Mouse (Mus musculus): ENCODE data around the gene Pogz. TPM values are rescaled to one million over a fixed set of nuclear protein-coding genes. Genes with fewer than 3 reads are reported as not detected.
"Not testable (repeated sequence)": the region's sequence is repeated elsewhere in the genome, so short reads cannot be mapped to it uniquely, and the experiment has no call there.

Pogz gene
- total and polyA plus RNA-seq, 2 experiments: 6.3 to 9.9 TPM

DNA sequence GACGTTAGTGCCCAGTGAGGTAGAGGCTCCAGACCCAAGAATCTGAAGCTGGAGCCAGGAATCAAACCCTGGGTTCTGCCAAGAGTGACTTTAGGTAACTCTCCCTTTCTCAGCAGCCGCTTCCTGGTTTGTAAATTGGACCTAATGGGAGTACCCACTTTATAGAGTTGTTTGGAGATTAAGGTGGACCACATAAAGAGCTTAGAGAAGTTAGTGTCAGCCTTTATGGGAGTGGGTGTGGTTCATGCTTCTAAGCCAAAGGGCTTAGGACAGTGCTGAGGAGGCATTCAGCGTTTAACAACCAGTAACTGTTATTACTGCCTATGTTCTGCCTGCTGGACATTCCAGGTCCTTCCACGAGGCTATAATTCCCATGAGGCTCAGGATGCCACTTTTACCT is 81.5 kb downstream of the Pogz start:
- 86% methylated on average over 4 of the region's 4 CpGs for WGBS

DNA sequence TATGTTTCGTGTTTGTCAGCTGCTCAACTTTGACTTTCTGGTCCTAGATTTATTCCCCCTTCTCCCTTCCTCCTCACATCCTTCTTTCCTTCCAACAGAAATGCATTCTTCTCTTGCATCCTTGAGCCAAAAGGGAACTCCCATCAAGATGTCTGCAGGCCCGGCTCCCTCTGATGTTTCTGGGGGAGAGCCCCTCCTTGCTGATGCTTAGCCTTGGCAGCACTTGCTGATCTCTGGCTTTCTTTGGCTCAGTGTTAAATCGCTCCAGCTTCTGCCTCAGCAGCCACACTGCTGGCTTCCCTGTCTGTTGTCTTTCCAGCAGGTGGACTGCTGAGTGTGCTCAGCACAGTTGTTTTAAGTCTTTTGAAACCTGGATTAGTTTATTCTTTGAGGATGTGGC is 83.7 kb downstream of the Pogz start:
- TF ChIP-seq POLR2A (IDR thresholded peaks at IDR 0.05; ENCODE audit: extremely low read depth, insufficient read depth, low read length): no peak
- no peak for TF ChIP-seq CTCF (IDR thresholded peaks at IDR 0.05; ENCODE audit: low read depth, low read length)
- no peak overlapping the region for H3K9ac ChIP-seq (ENCODE audit: low read depth, low read length)
- H3K4me3 ChIP-seq (ENCODE audit: insufficient read depth, low read depth, low read length): no peak overlapping the region
- H3K36me3 ChIP-seq (ENCODE audit: control insufficient read depth, insufficient read depth, low read length): no peaks in the 10 kb centered on the region
- no peak overlapping the region for H3K27ac ChIP-seq (replicated peaks; ENCODE audit: insufficient read depth, low read depth, low read length)
- 74% methylated on average over 3 of the region's 3 CpGs for WGBS
- H3K4me1 ChIP-seq (ENCODE audit: control insufficient read depth, insufficient read depth, low read length): no peaks in the 10 kb centered on the region
- DNase-seq (ENCODE audit: extremely low read depth, low read depth, low spot score): no peak
- no peaks in the 10 kb centered on the region for H3K79me2 ChIP-seq (ENCODE audit: control insufficient read depth, insufficient read depth, low read length)
- H3K27me3 ChIP-seq (ENCODE audit: control insufficient read depth, insufficient read depth, low read length): no peaks in the 10 kb centered on the region

More for the DNA sequence above, 81.5 kb downstream of the Pogz start:
- Histone ChIP-seq H3K27me3 (ENCODE audit: control insufficient read depth, insufficient read depth, low read length) (no peaks in the 10 kb centered on the region), H3K36me3 (ENCODE audit: control insufficient read depth, insufficient read depth, low read length) (no peaks in the 10 kb centered on the region), H3K4me3 (ENCODE audit: insufficient read depth, low read depth, low read length) (no peak overlapping the region), H3K9ac (ENCODE audit: low read depth, low read length) (no peak overlapping the region), H3K4me1 (ENCODE audit: control insufficient read depth, insufficient read depth, low read length) (peaks cover 2% of the 10 kb centered on the region; the same call in 1 of the 2 replicates), H3K27ac (replicated peaks; ENCODE audit: insufficient read depth, low read depth, low read length) (no peak overlapping the region), H3K79me2 (ENCODE audit: control insufficient read depth, insufficient read depth, low read length) (no peaks in the 10 kb centered on the region)
- DNase-seq (ENCODE audit: extremely low read depth, low read depth, low spot score): no peak
- TF ChIP-seq POLR2A (IDR thresholded peaks at IDR 0.05; ENCODE audit: extremely low read depth, insufficient read depth, low read length) (no peak), CTCF (IDR thresholded peaks at IDR 0.05; ENCODE audit: low read depth, low read length) (no peak)

DNA sequence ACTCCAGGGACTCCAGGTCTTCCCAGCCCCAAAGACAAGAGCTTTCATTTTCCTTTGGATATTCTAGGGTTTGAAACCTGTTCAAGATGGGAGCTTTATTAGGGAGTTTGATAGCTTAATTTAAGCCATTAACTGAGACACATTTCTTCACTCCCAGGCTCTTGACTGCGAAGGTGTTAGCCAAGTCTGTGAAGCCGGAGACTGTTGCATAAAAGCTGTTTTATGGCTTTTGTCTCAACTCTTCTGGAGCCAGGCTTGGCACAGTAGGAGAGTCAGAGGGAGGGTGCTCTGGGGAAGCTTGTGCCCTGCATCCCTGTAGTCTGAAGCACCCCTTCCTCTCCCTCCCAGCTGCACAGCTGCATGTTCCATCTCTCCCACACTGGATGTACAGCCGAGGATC is 85.0 kb downstream of the Pogz start:
- 76% methylated on average over 3 of the region's 3 CpGs for WGBS
- Histone ChIP-seq H3K4me3 (ENCODE audit: insufficient read depth, low read depth, low read length) (no peak overlapping the region), H3K27me3 (ENCODE audit: control insufficient read depth, insufficient read depth, low read length) (no peaks in the 10 kb centered on the region), H3K79me2 (ENCODE audit: control insufficient read depth, insufficient read depth, low read length) (no peaks in the 10 kb centered on the region), H3K9ac (ENCODE audit: low read depth, low read length) (no peak overlapping the region), H3K36me3 (ENCODE audit: control insufficient read depth, insufficient read depth, low read length) (no peaks in the 10 kb centered on the region), H3K4me1 (ENCODE audit: control insufficient read depth, insufficient read depth, low read length) (no peaks in the 10 kb centered on the region), H3K27ac (replicated peaks; ENCODE audit: insufficient read depth, low read depth, low read length) (no peak overlapping the region)
- TF ChIP-seq CTCF (IDR thresholded peaks at IDR 0.05; ENCODE audit: low read depth, low read length) (no peak), POLR2A (IDR thresholded peaks at IDR 0.05; ENCODE audit: extremely low read depth, insufficient read depth, low read length) (no peak)
- DNase-seq (ENCODE audit: extremely low read depth, low read depth, low spot score): no peak

DNA sequence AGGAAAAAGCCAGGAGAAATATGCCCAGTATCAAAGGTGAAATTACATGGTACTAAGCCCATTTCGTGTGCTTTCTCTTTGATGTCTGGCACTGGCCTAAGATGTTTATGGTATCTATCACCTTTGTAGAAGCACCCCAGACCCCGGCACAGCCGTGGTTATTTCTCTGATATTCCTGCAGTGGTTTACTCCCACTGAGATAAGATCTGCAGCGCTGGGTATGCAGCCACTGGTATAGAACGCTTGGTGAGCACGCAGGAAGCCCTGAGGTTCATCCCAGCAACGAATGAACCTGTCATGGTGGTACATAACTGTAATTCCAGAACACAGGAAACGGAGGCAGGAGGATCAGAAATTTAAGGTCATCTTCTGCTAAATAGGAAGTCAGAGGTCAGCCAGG is 87.3 kb downstream of the Pogz start:
- Histone ChIP-seq H3K4me3 (ENCODE audit: insufficient read depth, low read depth, low read length) (no peak overlapping the region), H3K27me3 (ENCODE audit: control insufficient read depth, insufficient read depth, low read length) (no peaks in the 10 kb centered on the region), H3K27ac (replicated peaks; ENCODE audit: insufficient read depth, low read depth, low read length) (no peak overlapping the region), H3K4me1 (ENCODE audit: control insufficient read depth, insufficient read depth, low read length) (0 out of 2 replicates have a peak, but pooled peaks cover 2% of the 10 kb centered on the region), H3K9ac (ENCODE audit: low read depth, low read length) (no peak overlapping the region), H3K36me3 (ENCODE audit: control insufficient read depth, insufficient read depth, low read length) (no peaks in the 10 kb centered on the region), H3K79me2 (ENCODE audit: control insufficient read depth, insufficient read depth, low read length) (no peaks in the 10 kb centered on the region)
- WGBS: 68% methylated on average over 8 of the region's 8 CpGs
- no peak for DNase-seq (ENCODE audit: extremely low read depth, low read depth, low spot score)
- TF ChIP-seq CTCF (IDR thresholded peaks at IDR 0.05; ENCODE audit: low read depth, low read length) (no peak), POLR2A (IDR thresholded peaks at IDR 0.05; ENCODE audit: extremely low read depth, insufficient read depth, low read length) (no peak)

DNA sequence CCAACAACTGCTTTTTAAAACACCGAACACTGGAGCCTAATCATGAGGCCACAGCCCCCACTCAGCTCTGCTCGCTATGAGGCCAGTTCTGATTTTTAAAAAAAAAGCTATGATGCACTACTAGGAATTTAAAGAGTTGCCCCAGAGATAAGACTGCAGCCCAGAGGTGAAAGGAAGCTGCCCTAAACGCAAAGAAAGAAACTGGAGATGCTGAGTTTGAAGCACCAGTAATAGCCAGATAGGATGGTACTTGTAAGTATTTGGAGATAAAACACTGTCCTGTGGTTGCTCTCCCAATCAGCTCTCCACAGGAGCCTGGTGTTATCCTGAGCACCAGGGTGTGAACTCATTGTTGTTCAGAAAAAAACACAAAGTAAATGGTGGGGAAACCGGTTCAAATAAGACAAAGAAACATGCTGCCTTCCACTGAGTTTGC is 89.0 kb downstream of the Pogz start:
- not testable (repeated sequence) for H3K4me1 ChIP-seq (ENCODE audit: control insufficient read depth, insufficient read depth, low read length); H3K27ac ChIP-seq (replicated peaks; ENCODE audit: insufficient read depth, low read depth, low read length); H3K9ac ChIP-seq (ENCODE audit: low read depth, low read length); H3K36me3 ChIP-seq (ENCODE audit: control insufficient read depth, insufficient read depth, low read length); H3K4me3 ChIP-seq (ENCODE audit: insufficient read depth, low read depth, low read length); H3K27me3 ChIP-seq (ENCODE audit: control insufficient read depth, insufficient read depth, low read length); H3K79me2 ChIP-seq (ENCODE audit: control insufficient read depth, insufficient read depth, low read length); DNase-seq (ENCODE audit: extremely low read depth, low read depth, low spot score)
- WGBS: 69% methylated on average over 4 of the region's 4 CpGs

DNA sequence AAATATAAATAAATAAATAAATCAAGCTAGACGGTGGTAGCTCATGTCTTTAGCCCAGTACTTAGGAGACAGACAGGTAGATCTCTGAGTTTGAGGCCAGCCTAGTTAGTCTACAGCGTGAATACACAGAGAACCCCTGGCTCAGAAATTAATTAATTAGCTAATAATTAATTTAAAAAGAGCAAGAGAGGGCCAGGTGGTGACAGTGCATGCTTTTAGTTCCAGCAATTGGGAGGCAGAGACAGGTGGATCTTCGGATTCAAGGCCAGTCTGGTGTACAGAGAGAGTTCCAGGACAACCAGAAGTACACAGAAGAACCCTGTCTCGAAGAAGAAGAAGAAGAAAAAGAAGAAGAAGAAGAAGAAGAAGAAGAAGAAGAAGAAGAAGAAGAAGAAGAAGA is 91.6 kb downstream of the Pogz start:
- peak; percentile 64 for DNase-seq (ENCODE audit: extremely low read depth, low read depth, low spot score)
- H3K36me3 ChIP-seq (ENCODE audit: control insufficient read depth, insufficient read depth, low read length); H3K27me3 ChIP-seq (ENCODE audit: control insufficient read depth, insufficient read depth, low read length); H3K4me3 ChIP-seq (ENCODE audit: insufficient read depth, low read depth, low read length); H3K4me1 ChIP-seq (ENCODE audit: control insufficient read depth, insufficient read depth, low read length); H3K79me2 ChIP-seq (ENCODE audit: control insufficient read depth, insufficient read depth, low read length); H3K27ac ChIP-seq (replicated peaks; ENCODE audit: insufficient read depth, low read depth, low read length); H3K9ac ChIP-seq (ENCODE audit: low read depth, low read length): not testable (repeated sequence)
- WGBS: 42% methylated on average over 4 of the region's 4 CpGs

DNA sequence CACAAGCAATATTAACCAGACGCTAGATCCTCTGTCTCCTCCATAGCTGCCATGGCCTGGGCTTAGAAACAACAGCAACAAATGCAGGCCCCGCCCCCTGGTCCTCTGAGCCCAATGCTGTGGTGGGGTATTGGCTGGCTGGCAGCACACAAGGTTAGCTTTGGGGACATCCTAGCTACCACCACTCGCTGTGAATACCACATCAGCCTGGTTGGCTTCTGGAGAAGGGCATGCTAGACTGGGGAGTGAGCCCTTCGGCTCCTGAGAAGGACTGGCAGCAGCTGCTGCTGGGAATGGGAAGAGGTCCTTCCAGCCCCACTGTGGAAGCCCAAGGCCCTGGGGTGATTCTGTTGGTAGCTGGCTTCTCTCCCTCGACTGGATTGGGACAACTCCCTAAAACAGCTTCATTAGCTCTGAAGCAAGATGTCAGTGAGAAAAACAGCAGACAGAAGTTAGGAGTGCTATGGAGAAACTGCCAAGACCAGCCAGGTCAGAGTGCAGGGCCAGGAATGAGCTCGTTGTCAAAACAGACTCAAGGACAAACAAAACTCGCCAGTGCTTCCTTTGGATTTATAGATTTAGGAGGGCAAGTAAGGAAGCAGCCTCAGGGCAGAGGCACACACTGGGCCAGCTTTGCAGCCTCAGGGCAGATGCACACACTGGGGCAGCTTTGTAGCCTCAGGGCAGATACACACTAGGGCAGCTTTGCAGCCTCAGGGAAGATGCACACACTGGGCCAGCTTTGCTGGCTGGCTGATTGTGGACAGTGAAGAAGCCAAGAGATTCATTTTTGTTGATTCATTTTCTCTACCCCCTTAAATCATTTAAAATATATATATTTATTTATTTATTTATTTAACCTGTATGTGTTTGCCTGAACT is 93.3 kb downstream of the Pogz start:
- peak; percentile 81 for DNase-seq (ENCODE audit: extremely low read depth, low read depth, low spot score)
- H3K79me2 ChIP-seq (ENCODE audit: control insufficient read depth, insufficient read depth, low read length); H3K36me3 ChIP-seq (ENCODE audit: control insufficient read depth, insufficient read depth, low read length); H3K9ac ChIP-seq (ENCODE audit: low read depth, low read length); H3K4me3 ChIP-seq (ENCODE audit: insufficient read depth, low read depth, low read length); H3K4me1 ChIP-seq (ENCODE audit: control insufficient read depth, insufficient read depth, low read length); H3K27me3 ChIP-seq (ENCODE audit: control insufficient read depth, insufficient read depth, low read length): not testable (repeated sequence)
- peak overlapping the region; percentile 41 for H3K27ac ChIP-seq (replicated peaks; ENCODE audit: insufficient read depth, low read depth, low read length)
- WGBS: 38% methylated on average over 7 of the region's 7 CpGs

DNA sequence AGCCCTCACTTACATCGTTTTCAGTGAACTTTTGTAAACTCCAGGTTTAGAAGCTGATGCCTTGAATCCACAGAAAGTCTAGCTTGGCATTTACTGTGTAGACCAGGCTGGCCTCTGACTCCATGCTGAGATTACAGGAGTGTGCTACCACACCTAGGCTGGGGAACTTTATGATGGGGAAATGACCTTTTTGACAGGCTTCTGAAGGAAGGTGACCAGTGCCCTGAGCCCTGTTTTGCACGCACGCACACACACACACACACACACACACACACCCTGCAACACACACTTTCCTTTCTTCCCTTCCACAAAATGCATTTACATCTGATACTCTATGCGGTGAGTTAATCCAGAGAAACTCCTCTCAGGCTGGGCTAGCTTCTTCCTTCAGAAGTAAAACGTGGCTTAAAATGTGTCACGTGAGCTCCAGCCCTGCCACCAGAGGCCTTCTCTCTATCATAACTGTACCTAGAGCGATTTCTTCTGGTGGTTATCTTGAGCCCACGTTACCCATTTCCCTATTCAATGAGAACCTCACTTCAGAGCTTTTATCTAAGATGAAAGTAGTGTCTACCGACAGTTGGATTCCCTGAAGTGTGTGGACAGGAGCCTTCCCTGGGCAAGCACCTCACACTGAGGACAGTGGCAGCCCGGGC is 94.2 kb downstream of the Pogz start:
- H3K9ac ChIP-seq (ENCODE audit: low read depth, low read length); H3K27me3 ChIP-seq (ENCODE audit: control insufficient read depth, insufficient read depth, low read length); H3K79me2 ChIP-seq (ENCODE audit: control insufficient read depth, insufficient read depth, low read length); H3K27ac ChIP-seq (replicated peaks; ENCODE audit: insufficient read depth, low read depth, low read length); H3K36me3 ChIP-seq (ENCODE audit: control insufficient read depth, insufficient read depth, low read length); H3K4me3 ChIP-seq (ENCODE audit: insufficient read depth, low read depth, low read length); DNase-seq (ENCODE audit: extremely low read depth, low read depth, low spot score): not testable (repeated sequence)
- peaks cover 15% of the 10 kb centered on the region for H3K4me1 ChIP-seq (ENCODE audit: control insufficient read depth, insufficient read depth, low read length)
- WGBS: 96% methylated on average over 10 of the region's 10 CpGs
